Mouse (Mus musculus): ENCODE data around the gene Phip.
A peak's percentile ranks its signal among the peaks of the same experiment; 100 is the strongest.

Phip gene

DNA sequence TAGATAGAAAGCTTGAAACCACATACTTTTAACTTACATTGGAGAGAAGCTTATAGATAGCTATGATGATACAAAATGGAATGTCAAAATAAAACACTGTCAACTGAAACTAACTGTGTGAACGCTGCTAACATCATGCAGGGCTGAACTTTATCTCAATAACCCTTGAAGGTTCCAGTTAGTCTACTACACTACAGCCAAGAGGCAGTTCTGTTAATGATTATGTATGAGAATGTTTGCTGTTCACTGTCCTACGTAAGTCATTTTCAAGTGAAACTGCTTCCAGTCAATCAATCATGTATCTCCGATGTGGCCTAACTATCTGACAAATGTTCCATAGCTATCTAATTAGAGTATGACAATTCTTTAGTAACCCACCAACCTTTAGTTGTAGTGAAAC is 107.6 kb downstream of the Phip start:
- DNase-seq (ENCODE audit: low spot score), result no peak

DNA sequence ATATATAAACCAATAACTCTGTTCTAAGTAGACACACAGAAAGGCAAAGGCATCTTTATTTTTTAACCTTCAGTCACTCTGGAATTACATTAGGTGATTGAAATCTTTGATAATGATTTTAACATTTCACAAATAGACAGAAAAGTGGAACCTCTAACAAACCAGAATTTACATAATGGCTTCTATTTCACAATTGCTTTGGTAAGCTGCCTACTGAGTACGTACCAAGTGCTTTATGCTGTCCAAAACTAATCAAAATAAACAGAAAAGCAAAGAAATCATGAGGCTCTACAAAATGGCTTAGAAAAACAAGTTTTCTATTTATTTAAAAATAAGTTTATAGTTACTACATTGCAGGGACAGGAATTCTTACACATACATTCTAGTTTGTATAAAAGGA is 109.2 kb downstream of the Phip start:
- DNase-seq (ENCODE audit: low spot score), result no peak

DNA sequence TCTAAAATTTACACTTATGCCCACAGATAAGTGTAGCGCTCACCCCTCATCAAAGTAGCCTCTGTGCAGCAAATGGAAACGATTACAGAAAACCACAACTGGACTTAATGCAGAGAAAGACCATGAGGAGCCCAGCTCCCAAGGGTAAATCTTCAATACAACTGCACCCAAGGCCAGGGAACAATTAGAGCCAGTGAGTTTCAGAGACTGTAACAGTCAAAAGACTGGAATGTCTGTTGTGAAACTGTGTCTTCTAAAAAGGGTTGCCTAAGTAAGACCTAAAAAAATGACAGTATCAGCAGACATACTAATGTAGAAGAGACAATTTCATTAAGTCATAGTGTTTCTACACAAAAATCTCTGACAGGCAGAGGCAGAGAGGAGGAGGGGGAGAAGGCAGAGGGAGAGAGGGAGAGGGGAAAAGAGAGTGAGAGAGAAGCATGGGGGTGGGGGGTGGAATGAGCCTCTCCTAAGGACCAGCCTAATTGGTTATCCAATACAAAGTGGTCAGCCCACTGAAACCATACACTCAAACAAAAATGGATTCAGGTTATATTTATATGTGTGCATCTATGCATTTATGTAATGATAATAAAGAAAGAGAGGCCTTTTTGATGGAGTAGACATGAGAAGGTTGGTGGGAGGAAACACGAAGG is 113.4 kb downstream of the Phip start:
- no peak for DNase-seq (ENCODE audit: low spot score)

DNA sequence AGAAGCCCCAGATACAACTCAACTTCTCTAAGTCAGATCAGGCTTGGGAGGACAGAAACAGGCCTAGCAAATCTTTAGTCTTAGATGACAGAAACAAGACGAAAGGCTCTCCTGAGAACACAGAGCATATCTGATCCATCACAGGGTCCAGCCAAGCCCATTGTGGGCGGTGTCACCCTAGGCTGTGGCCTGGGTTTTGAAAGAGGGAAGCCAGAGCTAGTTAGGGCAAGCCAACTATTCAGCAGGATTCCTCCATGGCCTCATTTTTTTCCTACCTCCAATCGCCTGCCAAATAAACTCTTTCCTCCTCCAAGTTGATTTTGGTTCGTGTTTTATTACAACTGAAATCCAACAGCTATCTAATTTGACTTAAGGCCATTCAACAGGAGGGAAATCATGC is 114.0 kb downstream of the Phip start:
- DNase-seq (ENCODE audit: low spot score), result no peak

DNA sequence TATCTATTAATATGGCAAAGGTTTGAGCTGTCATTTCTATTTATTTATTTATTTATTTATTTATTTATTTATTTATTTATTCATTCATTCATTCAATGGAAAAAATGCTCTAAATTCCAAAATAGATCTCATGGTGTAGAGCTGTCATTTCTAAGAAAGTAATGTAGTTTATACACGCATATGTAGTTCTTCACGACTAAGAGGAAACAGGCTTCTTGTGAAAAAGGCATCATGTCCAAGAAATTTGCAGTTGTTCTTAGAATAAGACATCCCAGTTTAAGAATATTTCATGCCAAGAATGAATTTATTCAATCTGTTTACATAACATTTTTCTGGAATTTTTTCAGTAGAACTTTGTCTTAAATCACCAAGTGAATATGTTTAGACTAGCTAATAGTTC is 114.5 kb downstream of the Phip start:
- no peak for DNase-seq (ENCODE audit: low spot score)

DNA sequence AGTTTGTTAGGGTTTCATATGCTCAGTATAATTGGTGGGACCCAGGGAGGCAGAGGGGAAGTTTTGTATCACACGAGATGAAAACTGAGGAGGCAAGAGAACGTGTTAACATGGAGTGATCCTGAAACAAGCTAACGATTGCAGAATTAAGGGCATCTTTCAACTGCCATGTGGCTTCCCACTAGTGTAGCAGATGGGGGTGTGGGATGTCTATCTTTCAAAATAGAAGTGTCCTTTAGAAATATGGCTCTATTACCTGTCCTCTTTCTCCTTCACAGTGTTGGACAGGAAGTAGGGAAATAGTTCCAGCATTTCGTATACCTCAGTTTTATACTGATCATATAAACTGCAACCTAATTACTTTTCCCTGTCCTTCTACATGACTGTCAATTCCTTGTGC is 119.1 kb downstream of the Phip start:
- DNase-seq (ENCODE audit: low spot score), result no peak

DNA sequence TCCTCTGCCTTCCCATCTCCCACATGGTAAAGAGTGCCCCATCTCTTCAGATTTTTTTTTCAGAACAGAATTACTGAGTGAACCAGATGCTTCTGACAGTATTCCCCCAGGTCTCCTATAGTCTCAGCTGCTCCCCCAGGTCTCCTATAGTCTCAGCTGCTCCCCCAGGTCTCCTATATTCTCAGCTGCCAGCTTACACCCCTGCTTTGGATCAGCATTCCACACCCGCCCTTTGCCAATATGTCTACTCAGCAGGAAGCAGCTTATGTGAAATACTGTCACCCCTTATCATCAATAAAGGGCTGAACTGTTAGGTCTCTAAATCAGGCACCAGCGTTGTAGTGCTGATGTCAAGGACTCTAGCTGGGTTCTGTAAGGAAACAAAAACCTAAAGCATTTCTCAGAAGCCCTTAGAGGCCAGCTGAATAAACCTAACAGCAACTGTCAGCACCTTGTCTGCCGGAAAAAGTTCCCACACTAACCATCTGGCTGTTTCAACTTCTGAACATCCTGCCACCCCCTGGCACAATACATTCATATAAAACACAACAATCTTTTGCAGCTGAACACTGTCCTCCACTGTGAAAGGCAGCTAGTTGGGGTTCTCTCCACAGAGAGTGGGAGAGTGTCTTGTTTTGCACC is 120.2 kb downstream of the Phip start:
- no peak for DNase-seq (ENCODE audit: low spot score)

DNA sequence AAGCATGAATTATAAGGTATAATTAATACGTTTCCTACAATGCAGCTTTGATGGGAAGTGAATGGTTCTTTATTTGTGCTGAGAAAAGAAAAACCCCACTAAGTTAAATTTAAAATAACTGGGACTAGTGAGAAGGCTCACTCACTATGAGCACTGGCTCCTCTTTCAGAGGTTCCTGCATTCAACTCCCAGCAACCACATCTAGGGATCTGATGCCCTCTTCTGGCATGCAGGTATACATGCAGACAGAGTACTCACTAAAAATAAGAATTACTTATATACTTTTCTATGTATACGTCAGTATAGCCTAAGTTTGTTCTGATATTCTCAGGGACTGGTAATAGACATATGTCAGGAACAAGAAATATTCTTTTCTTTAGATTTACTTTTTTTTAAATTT is 121.3 kb downstream of the Phip start:
- DNase-seq (ENCODE audit: low spot score), result no peak

DNA sequence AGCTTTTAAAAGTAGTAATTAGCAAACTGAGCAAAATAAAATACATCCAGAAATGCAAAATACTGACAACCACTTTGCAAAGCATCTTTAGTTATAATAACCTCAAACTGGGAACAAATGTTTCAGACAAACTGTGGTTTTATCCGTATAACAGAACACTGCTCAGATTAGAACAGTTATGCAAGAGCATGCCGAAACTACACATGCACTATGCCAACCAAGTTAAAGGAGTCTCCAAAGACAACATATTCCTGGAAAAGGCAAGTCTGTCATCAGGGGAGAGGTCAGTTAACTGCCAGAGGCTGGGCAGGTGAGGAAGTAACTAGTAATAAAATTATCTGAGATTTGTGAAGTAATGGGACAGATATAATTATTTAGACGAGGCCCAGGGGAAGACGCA is 132.6 kb downstream of the Phip start:
- no peak for DNase-seq (ENCODE audit: low spot score)

DNA sequence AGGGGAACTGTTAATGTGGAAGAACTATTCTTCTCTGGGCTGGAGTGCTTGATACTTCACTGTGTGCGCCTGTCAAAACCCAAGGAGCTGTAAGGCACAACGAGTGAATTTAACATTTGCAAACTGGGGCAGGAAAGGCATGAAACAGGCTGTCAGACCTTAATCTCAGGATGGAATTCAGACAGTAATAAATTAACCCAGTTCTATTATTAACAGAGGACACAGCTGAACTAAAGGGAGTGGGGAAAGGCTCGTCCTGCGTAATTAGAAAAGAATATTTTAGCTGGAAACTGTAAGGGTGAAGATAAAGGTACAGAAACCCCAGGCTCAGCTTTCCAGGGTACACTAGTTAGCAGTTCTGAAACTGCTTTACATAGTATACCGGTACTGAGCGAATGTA is 139.4 kb downstream of the Phip start:
- no peak for DNase-seq (ENCODE audit: low spot score)

DNA sequence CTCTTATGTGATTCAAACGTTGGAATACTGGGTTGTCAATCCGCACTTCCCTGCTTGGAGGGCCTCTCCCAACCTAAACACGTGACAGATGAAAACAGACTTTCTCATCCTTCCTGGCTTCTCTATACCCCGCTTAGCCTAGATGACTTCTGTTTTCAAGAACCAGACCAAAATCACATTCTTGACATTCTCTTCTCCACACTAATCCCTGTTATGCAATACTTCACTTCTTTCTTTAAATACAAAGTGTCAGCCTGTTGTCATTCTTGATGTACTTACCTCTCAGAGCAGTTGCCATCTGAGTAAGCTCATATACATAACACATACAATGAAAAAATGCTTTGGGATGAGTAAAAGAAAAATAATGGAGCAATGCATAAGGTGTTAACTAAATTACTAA is 143.4 kb downstream of the Phip start:
- no peak for DNase-seq (ENCODE audit: low spot score)

DNA sequence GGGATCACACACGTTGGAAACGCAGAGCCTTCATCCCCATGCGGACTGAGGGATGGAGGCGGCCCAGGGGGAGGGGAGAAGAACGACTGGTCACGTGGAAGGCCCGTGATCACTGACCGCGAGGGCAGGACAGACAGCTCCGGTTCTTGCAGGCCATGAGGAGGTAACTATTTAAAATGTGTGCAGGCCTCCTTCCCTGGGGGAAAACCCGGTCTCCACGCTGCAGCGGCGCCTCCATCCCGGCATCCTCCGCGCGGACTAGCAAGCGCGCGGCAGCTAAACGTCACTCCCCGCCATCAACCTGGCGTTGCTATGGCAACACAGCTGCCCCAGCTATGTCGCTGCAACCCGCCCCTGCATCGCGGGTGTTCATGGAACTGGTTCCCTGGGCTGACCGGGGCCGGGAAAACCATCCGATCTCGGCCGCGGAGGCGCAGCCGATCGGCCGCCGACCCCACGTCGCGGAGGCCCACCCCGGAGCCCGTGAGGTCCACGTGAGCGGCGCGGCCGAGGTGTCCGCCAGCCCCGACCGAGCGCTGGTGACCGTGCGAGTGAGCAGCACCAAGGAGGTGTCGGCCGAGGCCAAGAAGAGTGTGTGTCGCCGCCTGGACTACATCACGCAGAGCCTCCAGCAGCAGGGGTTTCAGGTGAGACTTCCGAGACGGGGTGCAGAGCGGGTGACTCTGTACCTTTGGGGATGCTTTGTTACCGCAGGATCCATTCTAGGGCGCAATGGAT is 145.5 kb downstream of the Phip start:
- DNase-seq (ENCODE audit: low spot score), result peak; percentile 66

DNA sequence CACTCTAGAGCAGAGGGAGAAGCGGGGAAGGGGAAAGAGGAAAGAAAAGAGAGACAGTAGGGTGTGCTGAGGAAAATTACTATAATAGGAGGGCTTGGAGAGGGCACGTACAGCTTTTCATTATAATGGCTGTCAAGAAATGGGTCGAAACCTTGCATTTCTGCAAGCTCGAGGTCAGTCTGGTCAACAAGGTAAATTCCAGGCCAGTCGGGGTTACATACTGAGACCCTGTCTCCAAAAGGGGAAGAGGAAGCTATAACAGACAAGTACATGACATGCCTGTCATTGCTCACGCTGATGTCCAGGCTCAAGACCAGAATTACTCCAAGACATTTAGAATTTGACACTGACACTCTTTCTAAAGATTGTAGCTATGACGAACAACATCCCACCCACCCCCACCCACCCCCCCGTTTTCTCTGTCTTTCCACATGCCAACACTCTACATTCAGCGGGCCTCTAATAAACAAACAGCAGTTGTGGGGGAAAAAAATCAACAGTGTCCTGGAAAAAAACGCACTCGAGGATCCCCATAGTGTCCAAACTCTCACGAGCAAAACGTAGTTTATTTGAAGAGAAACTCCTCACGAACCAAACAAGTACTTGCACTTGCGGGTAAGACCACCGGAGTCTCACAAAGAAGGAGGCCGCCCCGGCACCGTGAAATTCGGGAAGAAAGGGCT is 146.2 kb downstream of the Phip start, which contains the start of gene Irak1bp1:
Irak1bp1 (plus strand) TSS at position 534 of the 683 bp plus-strand sequence.
- DNase-seq (ENCODE audit: low spot score), result no peak

DNA sequence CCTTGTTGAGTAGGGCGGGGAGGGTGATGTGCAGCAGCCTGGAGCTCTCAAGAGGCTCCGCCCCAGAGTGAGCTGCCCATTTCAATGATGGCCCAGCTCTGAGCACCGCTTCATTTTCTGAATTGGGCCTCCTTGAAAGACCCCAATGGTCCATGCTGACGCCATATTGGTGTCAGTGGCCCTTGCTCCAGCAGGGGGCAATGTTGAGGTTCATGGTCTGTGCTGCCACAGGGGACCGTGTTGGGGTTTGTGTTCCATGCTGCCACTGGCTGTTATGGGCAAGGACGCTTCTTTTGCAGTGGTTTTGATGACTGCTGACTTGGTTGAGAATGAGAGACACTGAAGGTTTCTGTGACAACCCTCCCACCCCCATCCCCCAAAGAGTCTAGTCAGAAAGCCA is 148.9 kb downstream of the Phip start:
- DNase-seq (ENCODE audit: low spot score), result no peak

Data from ovary, postnatal 14 days (tissue).